Mouse (Mus musculus) forebrain, embryonic 10.5 days (tissue): ENCODE measurements around the gene Arhgap19. TPM values are rescaled to one million over a fixed set of nuclear protein-coding genes. Genes with fewer than 3 reads are reported as not detected.

Source experiments
- DNase-seq: peaks from one replicate; pipeline ENCODE4 v3.0.0-alpha.2; 2017; ENCODE audit warnings: low spot score; ENCODE audit errors: extremely low spot score
- H3K27ac ChIP-seq: fragments of 300-500 bp; sonication (generic); 2 replicates; pipeline ENCODE4 v1.5.1; 2016; ENCODE audit warnings: mild to moderate bottlenecking
- H3K27me3 ChIP-seq: fragments of 300-500 bp; sonication (generic); 2 replicates; pipeline ENCODE4 v1.6.1; 2016; ENCODE audit warnings: mild to moderate bottlenecking; ENCODE audit not compliant: poor library complexity, severe bottlenecking
- H3K36me3 ChIP-seq: fragments of 300-500 bp; sonication (generic); replicated peaks from 2 replicates; pipeline ENCODE4 v1.6.1; 2016; ENCODE audit warnings: mild to moderate bottlenecking, moderate library complexity
- H3K4me1 ChIP-seq: fragments of 300-500 bp; sonication (generic); 2 replicates; pipeline ENCODE4 v1.6.1; 2016
- H3K4me3 ChIP-seq: fragments of 300-500 bp; sonication (generic); 2 replicates; pipeline ENCODE4 v1.5.1; 2016; ENCODE audit warnings: mild to moderate bottlenecking, moderate library complexity
- H3K9me3 ChIP-seq: fragments of 300-500 bp; sonication (generic); 2 replicates; pipeline ENCODE4 v1.6.1; 2016; ENCODE audit warnings: mild to moderate bottlenecking, moderate library complexity
- WGBS: fragments of 180-500 bp; shearing (Covaris S2); methylation state at CpG from one replicate; pipeline ENCODE4 v1.1.7; 2016; 5-methylcytosine and 5-hydroxymethylcytosine counted together
- polyA plus RNA-seq: library from polyadenylated mRNA; unstranded; fragments of >200 nt; fragmentation: Nextera tagmentation; extraction: Ambion mirVana; gene quantifications from 2 replicates; pipeline ENCODE4 v1.2.1, GENCODE M21; 2016

Arhgap19 gene
- polyA plus RNA-seq, 1 experiment from 2014 or later = 50.9 TPM

DNA sequence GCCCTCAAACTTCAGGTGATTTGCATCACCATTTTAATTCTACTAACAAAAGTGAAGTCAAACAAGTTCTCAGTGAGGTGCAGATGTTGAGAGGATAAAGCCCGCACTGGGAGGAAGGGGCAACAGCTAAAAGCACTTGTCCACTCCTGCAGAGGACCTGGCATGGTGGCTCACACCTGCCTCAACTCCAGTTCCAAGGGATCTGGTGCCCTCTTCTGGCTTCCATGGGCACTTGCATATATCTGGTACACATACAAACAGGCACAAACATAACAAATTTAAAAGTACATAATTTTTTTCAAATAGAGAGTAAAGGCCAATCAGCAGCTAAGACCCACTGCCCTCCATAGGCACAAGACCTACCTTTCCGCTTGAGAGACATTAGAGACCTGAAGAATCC, 10.5 kb downstream of the Arhgap19 start:
- 92% methylated on average over 2 of the region's 2 CpGs for WGBS
- Histone ChIP-seq H3K27me3 (no peaks in the 10 kb centered on the region), H3K4me1 (peaks cover 32% of the 10 kb centered on the region), H3K27ac (no peak overlapping the region), H3K36me3 (peaks cover 53% of the 10 kb centered on the region), H3K4me3 (no peak overlapping the region), H3K9me3 (no peaks in the 10 kb centered on the region)
- no peak for DNase-seq

DNA sequence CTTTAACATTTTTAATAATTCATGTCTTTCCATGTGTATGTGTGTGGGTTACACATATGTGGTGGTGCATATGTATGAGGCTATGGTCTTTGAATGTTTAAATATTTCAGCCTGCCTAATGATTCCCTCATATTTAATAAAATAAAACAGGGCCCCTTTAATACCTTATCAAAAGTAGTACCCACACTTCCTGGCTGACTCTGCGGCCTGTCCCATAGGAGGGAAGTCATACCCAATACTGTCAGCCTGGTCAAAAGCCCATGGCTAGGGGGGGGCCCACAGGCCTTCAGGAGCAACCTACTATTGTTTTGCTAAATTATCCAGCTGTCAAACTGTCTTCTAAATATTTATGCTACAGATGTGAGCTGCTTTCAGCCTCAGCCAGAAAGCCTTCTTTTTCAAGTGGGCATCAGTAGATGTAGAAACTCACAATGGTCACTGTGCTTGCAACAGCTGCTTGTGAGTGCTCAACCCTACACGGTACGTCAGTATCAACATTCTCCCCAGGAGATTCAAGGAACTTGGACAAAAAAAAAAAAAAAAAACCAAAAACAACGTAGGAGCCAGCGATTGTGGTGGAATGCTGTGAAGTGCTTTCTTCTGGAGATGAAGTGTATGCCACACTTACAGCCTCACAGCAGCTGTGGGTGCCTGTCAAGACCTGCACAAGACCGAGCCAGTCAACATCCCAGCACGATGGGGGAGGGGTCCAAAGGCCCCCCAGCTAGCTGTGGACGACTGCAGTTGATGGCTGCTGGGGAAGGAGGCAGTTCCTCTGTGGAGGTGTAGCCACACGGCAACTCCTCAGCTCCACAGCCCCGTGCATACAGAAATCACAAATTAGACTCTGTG, 12.5 kb downstream of the Arhgap19 start:
- Histone ChIP-seq H3K9me3 (no peaks in the 10 kb centered on the region), H3K4me1 (peaks cover 13% of the 10 kb centered on the region), H3K27ac (no peak overlapping the region), H3K4me3 (no peak overlapping the region), H3K36me3 (peaks cover 74% of the 10 kb centered on the region), H3K27me3 (no peaks in the 10 kb centered on the region)
- no peak for DNase-seq
- WGBS = 84% methylated on average over 10 of the region's 10 CpGs

- 94% methylated on average over 1 of the region's 1 CpGs for WGBS
- H3K27me3 ChIP-seq = no peaks in the 10 kb centered on the region
- no peak overlapping the region for H3K27ac ChIP-seq
- H3K36me3 ChIP-seq = peaks cover 93% of the 10 kb centered on the region
- DNase-seq = no peak
- no peaks in the 10 kb centered on the region for H3K4me1 ChIP-seq
- H3K4me3 ChIP-seq = no peak overlapping the region
- H3K9me3 ChIP-seq = no peaks in the 10 kb centered on the region
These were observed 15.0 kb downstream of the Arhgap19 start for GRCm38 (mm10) chr19:41786896-41787295.

GRCm38 (mm10) chr19:41777514-41777913, 24.3 kb downstream of the Arhgap19 start:
- Histone ChIP-seq H3K9me3 (no peaks in the 10 kb centered on the region), H3K36me3 (peaks cover 97% of the 10 kb centered on the region), H3K4me3 (no peak overlapping the region), H3K27me3 (no peaks in the 10 kb centered on the region), H3K4me1 (peaks cover 11% of the 10 kb centered on the region), H3K27ac (no peak overlapping the region)
- 92% methylated on average over 6 of the region's 6 CpGs for WGBS
- DNase-seq = no peak

- H3K4me3 ChIP-seq = no peak overlapping the region
- H3K27me3 ChIP-seq = no peaks in the 10 kb centered on the region
- DNase-seq = no peak
- H3K4me1 ChIP-seq = peaks cover 9% of the 10 kb centered on the region
- no peak overlapping the region for H3K27ac ChIP-seq
- WGBS = 95% methylated on average over 7 of the region's 7 CpGs
- H3K36me3 ChIP-seq = peaks cover 80% of the 10 kb centered on the region
- no peaks in the 10 kb centered on the region for H3K9me3 ChIP-seq
These were observed 33.1 kb downstream of the Arhgap19 start for GRCm38 (mm10) chr19:41768711-41769110.

DNA sequence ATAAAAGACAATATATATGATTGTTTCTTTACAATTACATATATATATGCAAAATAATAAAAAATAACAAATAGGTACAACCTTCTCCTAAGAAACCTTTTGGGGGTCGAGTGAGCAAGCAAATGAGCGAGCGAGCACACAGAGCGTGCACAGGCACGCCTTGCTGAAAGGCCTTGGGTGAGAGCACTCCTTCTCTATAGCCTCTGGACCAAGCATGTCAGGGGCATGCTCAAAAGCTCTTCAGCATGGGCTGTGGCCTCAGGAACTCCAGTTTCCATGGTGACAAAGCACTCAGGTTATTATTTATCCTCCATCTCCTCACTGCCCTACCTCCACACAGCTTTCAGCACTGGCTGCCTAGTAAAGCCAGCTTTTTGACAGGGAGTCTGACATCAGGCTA, 35.2 kb downstream of the Arhgap19 start:
- Histone ChIP-seq H3K27me3 (no peaks in the 10 kb centered on the region), H3K9me3 (no peaks in the 10 kb centered on the region), H3K4me3 (no peak overlapping the region), H3K4me1 (peaks cover 9% of the 10 kb centered on the region), H3K27ac (no peak overlapping the region), H3K36me3 (peaks cover 60% of the 10 kb centered on the region)
- 90% methylated on average over 5 of the region's 5 CpGs for WGBS
- DNase-seq = no peak

DNA sequence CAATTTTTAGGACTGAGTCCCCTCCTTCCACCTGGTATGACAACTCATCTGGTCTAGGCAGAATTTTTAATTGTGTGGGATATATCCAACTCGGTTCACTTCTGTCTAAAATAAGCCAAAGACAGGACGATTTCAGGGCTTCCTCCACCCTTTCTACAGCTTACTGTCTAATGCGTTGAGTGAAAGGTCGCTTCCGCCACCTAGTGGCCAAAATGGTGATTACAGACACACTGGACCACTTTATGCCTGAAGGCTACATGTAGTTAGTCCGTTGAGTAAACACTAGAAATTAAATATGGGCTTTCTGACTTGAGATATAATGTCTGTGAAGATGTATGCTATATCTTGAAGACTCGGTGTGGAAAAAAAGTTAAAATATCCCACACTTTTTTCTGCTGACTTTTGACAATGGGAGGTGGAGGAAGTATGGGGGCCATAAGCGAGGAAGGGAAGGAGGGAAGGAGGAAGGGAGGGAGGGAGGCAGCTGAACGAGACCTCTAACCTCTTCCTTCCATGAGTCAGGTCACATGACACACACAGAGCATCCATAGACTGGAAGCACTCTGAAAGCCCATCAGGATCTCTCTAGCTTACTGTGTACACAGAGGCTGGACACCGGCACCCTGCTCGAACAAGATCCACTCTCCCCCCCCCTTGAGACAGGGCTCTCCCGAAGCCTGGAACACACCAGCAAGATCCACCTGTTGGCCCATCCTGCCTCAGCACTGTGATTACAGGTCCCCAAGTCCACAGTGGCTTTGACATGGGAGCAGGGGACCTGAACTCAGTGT, 37.8 kb downstream of the Arhgap19 start:
- WGBS = 35% methylated on average over 12 of the region's 12 CpGs
- peaks cover 35% of the 10 kb centered on the region for H3K36me3 ChIP-seq
- no peaks in the 10 kb centered on the region for H3K27me3 ChIP-seq
- H3K4me3 ChIP-seq = no peak overlapping the region
- peaks cover 9% of the 10 kb centered on the region for H3K4me1 ChIP-seq
- no peak overlapping the region for H3K27ac ChIP-seq
- peaks cover 4% of the 10 kb centered on the region; the same call in 1 of the 2 replicates for H3K9me3 ChIP-seq
- peak; percentile 83 for DNase-seq

- Histone ChIP-seq H3K27me3 (no peaks in the 10 kb centered on the region), H3K36me3 (peaks cover 13% of the 10 kb centered on the region), H3K4me3 (no peak overlapping the region), H3K9me3 (peaks cover 4% of the 10 kb centered on the region; the same call in 1 of the 2 replicates), H3K27ac (no peak overlapping the region), H3K4me1 (peaks cover under 1% of the 10 kb centered on the region)
- DNase-seq = peak; percentile 46
- 59% methylated on average over 9 of the region's 9 CpGs for whole genome bisulfite sequencing
These were observed 40.3 kb downstream of the Arhgap19 start for GRCm38 (mm10) chr19:41761529-41761928.

- H3K4me3 ChIP-seq = no peak overlapping the region
- 86% methylated on average over 6 of the region's 6 CpGs for WGBS
- H3K9me3 ChIP-seq = peaks cover 4% of the 10 kb centered on the region; the same call in 1 of the 2 replicates
- H3K27ac ChIP-seq = no peak overlapping the region
- peaks cover 16% of the 10 kb centered on the region for H3K27me3 ChIP-seq
- 0 out of 2 replicates have a peak, but pooled peaks cover 3% of the 10 kb centered on the region for H3K36me3 ChIP-seq
- peaks cover 9% of the 10 kb centered on the region for H3K4me1 ChIP-seq
- DNase-seq = no peak
These were observed 42.1 kb downstream of the Arhgap19 start for GRCm38 (mm10) chr19:41759765-41760164.

- peaks cover 12% of the 10 kb centered on the region for H3K4me1 ChIP-seq
- H3K9me3 ChIP-seq = peaks cover 4% of the 10 kb centered on the region; the same call in 1 of the 2 replicates
- H3K4me3 ChIP-seq = no peak overlapping the region
- 0 out of 2 replicates have a peak, but pooled peaks cover 3% of the 10 kb centered on the region for H3K36me3 ChIP-seq
- no peak for DNase-seq
- peaks cover 16% of the 10 kb centered on the region for H3K27me3 ChIP-seq
- 92% methylated on average over 5 of the region's 5 CpGs for WGBS
- H3K27ac ChIP-seq = no peak overlapping the region
These were observed 42.6 kb downstream of the Arhgap19 start for GRCm38 (mm10) chr19:41759270-41759669.

- H3K4me3 ChIP-seq = no peak overlapping the region
- WGBS = 63% methylated on average over 15 of the region's 15 CpGs
- DNase-seq = no peak
- H3K4me1 ChIP-seq = peaks cover 35% of the 10 kb centered on the region
- 0 out of 2 replicates have a peak, but pooled peaks cover 3% of the 10 kb centered on the region for H3K36me3 ChIP-seq
- peak overlapping the region; percentile 36; the same call in 1 of the 2 replicates for H3K27ac ChIP-seq
- no peaks in the 10 kb centered on the region for H3K9me3 ChIP-seq
- peaks cover 56% of the 10 kb centered on the region for H3K27me3 ChIP-seq
These were observed 47.1 kb downstream of the Arhgap19 start for GRCm38 (mm10) chr19:41754760-41755159.

DNA sequence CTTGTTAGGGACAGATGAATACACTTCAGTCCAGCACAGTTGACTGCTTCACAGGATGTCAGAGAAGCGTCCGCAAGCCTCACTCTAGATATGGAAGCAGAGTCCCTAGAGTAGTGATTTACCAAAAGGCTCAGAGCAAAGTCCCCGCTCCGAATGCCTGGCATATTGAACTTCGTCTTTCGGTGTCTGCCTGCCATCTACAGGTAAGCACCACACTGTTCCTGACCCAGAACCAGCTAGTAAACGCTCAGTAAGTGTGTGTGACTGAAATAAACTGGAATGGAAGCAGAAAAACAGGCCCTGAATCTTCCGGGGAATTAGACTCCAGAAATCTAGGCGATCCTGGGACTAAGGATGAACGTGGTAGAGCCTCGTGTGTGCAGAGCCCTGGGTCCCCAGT, 49.9 kb downstream of the Arhgap19 start:
- Histone ChIP-seq H3K4me1 (peaks cover 40% of the 10 kb centered on the region), H3K36me3 (no peaks in the 10 kb centered on the region), H3K9me3 (no peaks in the 10 kb centered on the region), H3K4me3 (no peak overlapping the region), H3K27me3 (peaks cover 82% of the 10 kb centered on the region), H3K27ac (0 out of 2 replicates have a peak overlapping the region, but pooled peaks have one; percentile 26)
- 65% methylated on average over 11 of the region's 11 CpGs for WGBS
- no peak for DNase-seq

DNA sequence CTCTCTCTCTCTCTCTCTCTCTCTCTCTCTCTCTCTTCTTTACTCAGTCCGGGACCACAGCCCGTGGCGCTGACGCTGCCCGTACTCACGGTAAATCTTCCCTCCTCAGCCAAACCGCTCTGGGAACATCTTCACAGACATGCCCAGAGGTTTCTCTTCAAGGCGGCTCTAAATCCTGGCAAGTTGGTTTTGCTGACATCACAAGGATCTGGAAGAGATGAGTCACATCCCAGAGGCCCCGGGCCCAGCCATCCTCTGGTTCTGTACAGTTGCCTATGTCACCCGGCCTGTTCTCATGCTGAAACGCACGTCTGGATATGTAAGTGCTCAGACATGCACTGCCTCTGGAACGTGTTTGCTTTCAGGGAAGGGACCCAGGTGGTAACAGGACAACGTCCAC, 54.4 kb downstream of the Arhgap19 start:
- Histone ChIP-seq H3K27ac (no peak overlapping the region), H3K36me3 (no peaks in the 10 kb centered on the region), H3K27me3 (peaks cover 96% of the 10 kb centered on the region), H3K4me1 (peaks cover 65% of the 10 kb centered on the region), H3K9me3 (no peaks in the 10 kb centered on the region), H3K4me3 (no peak overlapping the region)
- WGBS = 95% methylated on average over 14 of the region's 14 CpGs
- no peak for DNase-seq
